16 mouse cellular contexts compared by ENCODE assay signal in genomic region chr9:120664086-120664485, GRCm38 (mm10).
"Had no signal": no experiment of that assay in that cellular context is flagged by ENCODE, and none has a peak within 500 bp of the region (broad histone marks: within the 10 kb centered on the region; RNA-seq: fewer than 3 reads in every experiment).

No protein-coding gene starts in this region.

- H3K4me2 ChIP-seq: neural tube, embryonic 13.5 days; neural tube, embryonic 15.5 days; stomach, embryonic 15.5 days had no signal

- H3K4me1 ChIP-seq: neural tube, embryonic 13.5 days; neural tube, embryonic 15.5 days; stomach, embryonic 15.5 days had no signal

- H3K36me3 ChIP-seq: neural tube, embryonic 13.5 days; neural tube, embryonic 15.5 days; stomach, embryonic 15.5 days had no signal

- H3K27me3 ChIP-seq: neural tube, embryonic 13.5 days; neural tube, embryonic 15.5 days; stomach, embryonic 15.5 days had no signal

- H3K4me3 ChIP-seq: neural tube, embryonic 13.5 days; neural tube, embryonic 15.5 days; stomach, embryonic 15.5 days had no signal

- H3K9me3 ChIP-seq: neural tube, embryonic 13.5 days; neural tube, embryonic 15.5 days; stomach, embryonic 15.5 days had no signal

- H3K9ac ChIP-seq: neural tube, embryonic 13.5 days; neural tube, embryonic 15.5 days; stomach, embryonic 15.5 days had no signal

- H3K27ac ChIP-seq: neural tube, embryonic 13.5 days; neural tube, embryonic 15.5 days; stomach, embryonic 15.5 days; stomach, postnatal 0 days had no signal

- DNase-seq: retina, postnatal 1 day; right cerebral cortex, adult 18-20 months; right cerebral cortex, postnatal 14 days; right cerebral cortex, postnatal 25 days; right cerebral cortex, postnatal 4 days; spleen, adult 18-20 months; thymus, adult 18-20 months; thymus, adult 2 months; thymus, postnatal 14 days; thymus, postnatal 25 days; thymus, postnatal 36 days; thymus, postnatal 4 days had no signal
